Mouse (Mus musculus) right cerebral cortex, adult 18-20 months (tissue): ENCODE data around the gene Krtap28-13.

Experiments
- DNase-seq: peaks from one replicate; pipeline ENCODE4 v3.0.0; 2022; ENCODE audit warnings: mixed read lengths

The Krtap28-13 gene

DNA sequence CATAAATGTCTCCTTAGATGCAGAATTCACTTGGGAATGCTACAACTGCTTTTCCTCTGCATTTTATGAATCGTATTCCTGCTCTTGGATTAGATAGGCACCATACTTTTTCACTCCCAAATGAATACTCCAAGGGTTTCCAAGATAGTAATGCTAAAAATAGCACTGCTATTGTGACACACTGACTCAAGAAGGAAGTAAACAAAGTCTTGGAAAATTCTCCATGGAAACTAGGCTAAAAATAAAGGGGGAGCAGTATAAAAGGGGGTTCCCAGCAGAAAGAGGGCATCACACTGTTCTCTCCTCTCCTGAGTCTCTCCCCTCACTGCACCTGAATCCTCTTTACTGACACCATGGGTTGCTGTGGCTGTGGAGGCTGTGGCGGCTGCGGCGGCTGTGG lies at the start of gene Krtap28-13:
Krtap28-13 (plus strand) TSS at position 288 of the 400 bp plus-strand sequence.
- DNase-seq: no peak

DNA sequence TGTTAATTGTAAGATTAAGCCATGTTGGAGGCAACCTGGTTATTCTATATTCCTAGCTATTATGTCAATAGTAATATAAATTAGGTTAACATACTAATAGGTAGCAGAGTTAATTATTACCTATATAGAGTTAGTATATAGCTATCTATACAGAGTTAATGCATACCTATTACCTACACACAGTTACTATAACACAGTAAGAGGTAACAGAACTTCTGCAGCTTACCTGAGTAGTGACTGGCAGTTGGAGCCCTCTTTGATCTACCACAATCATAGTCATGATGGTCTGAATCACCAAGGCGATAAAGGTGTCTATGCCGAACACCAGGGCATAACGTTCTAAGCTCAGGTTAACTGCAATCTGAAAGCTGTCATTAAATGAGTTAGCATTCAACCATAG lies 46.3 kb upstream of the Krtap28-13 start:
- no peak for DNase-seq

DNA sequence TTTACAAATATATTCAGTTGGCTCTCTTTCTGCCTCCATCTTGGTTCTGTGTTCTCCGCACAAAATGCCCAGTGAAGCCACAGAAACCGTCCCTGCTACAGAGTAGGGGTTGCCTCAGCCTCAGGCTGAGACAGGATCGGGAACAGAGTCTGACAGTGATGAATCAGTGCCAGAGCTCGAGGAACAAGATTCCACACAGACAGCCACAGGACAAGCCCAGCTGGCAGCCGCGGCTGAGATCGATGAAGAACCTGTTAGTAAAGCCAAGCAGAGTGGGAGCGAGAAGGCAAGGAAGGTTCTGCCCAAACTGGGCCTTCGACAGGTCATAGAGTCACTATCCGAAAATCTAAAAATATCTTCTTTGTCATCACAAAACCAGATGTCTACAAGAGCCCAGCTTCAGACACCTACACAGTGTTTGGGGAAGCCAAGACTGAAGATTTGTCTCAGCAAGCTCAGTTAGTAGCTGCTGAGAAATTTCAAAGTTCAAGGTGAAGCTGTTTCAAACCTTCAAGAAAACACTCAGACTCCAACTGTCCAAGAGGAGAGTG lies 45.3 kb upstream of the Krtap28-13 start:
- DNase-seq: no peak

DNA sequence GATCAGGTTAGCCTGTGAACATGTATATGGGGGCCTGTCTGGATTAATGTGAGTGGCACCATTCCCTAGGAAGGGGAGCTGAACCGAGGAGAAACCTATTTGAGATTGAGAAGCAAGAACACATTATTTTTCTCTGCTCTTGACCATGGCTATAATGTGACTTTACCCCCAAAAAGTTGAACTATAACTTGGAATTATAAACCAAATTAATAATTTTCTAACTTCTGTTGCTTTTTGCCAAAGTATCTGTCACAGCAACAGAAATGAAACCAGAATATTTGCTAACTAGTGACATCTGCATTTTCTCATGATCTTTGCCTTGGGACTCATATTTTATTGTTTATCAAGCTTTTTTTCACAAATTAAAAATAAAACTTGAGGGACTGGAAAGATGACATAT lies 44.2 kb upstream of the Krtap28-13 start:
- no peak for DNase-seq

DNA sequence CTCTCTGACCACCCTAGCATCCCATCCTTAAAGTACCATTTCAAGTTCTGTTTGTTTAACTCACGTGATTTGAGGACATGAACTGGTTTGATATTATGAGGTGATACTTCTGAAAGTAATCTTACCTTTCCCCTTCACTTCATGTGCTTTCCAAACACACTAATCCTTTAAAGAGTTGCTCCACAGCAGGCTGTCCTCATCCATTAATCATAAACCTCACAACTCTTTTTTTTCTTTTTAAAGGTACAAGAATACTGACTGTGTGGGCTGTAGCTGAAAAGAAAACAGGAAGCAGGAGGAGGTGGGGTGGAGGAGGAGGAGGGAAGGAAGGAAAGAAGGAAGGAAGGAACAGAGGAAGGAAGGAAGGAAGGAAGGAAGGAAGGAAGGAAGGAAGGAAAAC lies 28.8 kb upstream of the Krtap28-13 start:
- no peak for DNase-seq

DNA sequence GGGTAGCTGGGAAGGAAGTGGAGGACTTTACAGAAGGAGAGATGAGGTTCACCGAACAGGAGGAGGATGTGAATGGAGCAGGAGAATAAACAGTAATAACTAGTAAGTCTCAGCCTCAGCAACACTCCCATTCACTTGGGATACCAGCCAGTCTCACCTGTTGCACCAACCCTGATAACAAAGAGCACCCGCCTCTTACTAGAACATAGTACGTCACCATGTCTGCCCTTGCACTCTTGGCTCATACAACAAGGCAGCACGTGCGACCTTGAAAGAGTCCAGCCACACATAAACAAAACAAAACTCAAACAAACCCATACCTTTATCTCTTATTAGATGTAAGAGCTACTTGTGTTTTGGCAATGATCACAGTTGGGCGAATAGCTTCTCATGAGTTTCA lies 28.2 kb upstream of the Krtap28-13 start:
- DNase-seq: no peak

DNA sequence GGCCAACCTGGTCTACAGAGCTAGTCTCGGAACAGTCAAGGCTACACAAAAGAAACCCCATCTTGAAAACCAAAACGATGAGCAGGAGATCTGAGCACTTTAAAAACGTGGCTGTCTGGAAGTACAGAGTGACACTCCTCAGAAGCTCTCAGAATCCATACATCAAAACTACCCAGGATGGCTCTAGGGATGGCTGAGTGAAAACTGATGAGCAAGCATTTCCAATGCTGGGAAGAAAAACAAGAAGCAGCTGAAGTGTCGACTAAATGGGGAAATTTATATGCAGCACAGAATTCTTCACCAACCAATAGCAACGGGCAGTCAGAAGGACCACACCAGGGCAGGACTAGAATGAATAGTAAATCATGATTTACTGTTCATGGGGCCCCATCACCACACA lies 26.2 kb upstream of the Krtap28-13 start:
- no peak for DNase-seq

DNA sequence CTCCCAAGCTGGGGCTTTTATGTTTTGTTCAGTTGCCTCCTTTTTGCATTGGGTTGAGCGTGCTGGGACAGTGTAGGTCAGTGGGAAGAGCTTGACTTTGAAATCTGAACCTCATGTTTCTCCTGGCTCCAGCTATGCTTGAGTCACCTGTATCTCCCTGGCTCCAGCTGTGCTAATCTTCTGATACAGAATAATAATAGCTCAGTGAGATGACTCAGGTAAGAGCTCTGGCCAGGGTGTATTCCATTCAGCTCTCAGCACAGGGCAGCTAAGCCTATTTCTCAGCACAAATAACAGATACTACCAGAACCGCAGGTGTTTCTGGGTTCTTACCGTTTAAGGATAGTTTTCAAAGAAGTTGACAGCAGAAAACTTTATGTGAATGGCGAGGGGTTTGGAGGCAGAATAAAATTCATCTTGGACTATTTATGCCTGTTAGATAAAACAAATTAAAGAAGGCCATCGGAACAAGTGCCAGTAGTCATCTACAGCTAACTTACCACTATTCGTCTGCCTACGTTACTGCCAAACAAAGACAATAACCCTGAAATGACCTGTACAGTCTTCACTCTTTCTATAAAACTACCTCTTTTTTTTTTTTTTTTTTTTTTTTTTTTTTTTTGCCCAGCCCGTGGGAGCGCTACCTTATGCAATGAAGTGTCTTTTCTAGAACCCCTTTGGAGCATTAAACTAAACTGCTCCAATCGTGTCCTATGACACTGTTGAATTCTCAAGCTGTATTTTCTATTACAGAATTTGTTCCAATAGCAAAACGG lies 23.6 kb upstream of the Krtap28-13 start:
- DNase-seq: no peak

DNA sequence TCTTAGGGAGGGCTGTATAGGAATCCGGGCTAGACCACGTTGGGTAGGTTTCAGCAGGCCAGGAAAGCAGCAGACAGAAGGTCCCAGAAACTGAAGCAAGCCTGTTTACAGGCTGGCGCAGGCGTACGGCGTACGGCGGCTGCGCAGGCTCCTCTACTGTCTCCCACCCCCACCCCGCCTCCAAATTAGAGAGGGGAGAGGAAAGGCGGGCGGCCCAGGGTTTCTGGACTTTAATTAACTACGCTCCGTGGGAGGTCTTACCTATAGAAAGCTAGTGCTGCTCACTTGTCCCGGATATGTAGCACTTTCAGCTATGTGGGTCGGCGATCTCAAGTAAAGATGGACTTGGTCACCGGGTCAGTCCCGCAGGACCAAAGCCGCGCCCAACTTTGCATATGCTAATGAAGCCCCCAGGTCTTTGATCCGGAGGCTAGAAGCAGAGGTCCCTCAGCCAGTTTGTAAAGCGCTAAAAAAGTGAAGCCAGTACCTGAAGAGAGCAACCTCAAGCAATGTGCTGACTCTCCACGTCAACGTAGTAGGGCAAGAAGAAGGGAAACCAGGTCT lies 22.5 kb upstream of the Krtap28-13 start, which contains the start of gene Slc19a3:
Slc19a3 (minus strand) TSS at position 340 of the 564 bp plus-strand sequence.
- peak; percentile 36 for DNase-seq

DNA sequence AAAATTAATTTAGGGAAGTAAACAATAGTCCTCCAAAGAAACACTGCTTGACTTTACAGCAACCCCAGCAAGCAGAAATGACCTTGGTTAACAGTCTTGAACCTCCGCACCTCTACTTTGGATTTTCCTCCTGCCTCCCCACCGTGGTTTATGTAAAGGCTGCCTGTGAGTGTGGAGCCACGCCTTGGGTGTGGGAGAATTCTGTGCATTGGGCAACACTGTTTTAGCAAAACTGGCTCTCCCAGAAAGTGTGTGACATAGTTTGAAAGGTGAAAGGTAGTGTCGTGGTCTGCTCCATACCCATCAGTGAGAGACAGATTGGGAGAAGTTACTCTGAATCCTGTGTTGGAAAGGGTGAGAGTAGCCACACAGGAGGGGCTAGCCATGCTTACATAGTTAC lies 21.6 kb upstream of the Krtap28-13 start:
- DNase-seq: no peak

DNA sequence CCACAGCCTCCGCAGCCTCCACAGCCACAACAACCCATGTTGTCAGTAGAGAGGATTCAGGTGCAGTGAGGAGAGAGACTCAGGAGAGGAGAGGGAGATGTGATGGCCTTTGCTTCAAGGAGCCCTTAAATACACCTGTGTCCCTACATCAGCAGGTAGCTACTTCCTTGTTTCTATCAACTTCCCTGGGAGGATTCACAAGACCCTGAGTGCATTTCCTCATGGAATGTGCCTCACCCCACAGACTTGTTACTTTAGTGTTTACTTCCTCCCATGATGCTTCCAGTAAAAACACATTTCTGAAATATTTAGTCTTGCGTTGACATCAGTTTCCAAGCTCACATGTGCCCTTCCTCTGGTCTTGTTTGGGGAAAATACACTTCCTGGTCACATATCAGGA lies 18.4 kb upstream of the Krtap28-13 start, which contains the start of gene Krtap28-10:
Krtap28-10 (minus strand) TSS at position 101 of the 400 bp plus-strand sequence.
- no peak for DNase-seq

DNA sequence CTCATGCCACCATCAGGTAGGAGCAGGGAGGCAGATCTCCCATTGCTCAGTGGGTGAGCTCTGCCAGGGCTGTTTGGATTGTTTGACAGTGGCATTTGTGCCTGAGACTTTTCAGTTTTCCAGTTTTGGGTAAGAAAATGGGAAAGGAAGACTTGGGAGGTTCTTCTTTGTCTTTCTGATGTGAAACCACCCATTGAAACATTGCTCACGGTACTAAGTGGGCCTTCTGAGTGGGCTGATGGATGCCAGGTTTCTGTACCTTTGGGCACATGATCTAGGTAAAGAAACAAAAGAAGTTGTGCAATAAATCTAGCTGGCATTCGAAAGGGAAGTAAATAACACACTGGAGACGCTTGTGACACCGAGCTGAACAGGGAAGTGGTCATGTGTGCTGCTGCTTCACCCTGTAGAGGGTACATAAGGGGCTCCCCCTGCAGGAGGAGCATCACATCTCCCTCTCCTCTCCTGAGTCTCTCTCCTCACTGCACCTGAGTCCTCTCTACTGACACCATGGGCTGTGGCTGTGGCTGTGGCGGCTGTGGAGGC lies 15.8 kb upstream of the Krtap28-13 start, which contains the start of gene Gm47969:
Gm47969 (plus strand) TSS at position 51 of the 546 bp plus-strand sequence.
- no peak for DNase-seq

DNA sequence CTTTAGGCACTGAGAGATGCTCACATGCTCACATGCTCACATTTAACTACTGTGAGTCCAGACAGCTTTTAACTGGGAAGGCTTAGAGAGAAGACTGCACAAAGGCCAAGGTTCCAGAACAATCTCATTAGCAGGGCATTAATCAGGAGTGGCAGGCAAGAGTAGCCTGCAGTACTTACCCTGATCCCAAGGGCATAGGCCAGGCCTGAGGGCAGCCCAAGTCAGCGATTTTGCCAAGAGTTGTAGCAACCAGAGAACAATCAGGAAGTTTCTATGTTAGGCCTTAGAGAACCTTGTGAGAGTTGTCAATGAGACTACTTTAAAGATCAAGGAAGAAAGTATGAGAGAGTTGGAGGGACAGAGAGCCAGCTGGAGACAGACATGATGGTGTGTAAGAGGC lies 2.2 kb upstream of the Krtap28-13 start:
- DNase-seq: no peak

DNA sequence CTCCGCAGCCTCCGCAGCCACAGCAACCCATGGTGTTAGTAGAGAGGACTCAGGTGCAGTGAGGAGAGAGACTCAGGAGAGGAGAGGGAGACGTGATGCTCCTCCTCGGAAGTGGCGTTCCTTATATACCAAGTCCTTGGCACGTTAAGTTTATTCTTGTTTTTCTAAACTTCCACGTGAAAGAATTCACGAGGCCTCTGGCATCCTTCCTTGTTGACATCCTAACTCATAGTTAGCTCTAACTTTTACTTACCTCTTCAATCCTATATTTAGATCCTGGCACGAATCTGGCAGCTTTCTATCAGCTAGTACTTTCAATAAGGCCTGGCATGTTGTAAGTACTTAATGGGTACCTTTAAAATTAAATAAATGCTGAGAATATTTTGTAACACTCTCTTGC lies 1.5 kb upstream of the Krtap28-13 start, which contains the start of gene A030005K14Rik:
A030005K14Rik (minus strand) TSS at position 101 of the 400 bp plus-strand sequence.
- no peak for DNase-seq

DNA sequence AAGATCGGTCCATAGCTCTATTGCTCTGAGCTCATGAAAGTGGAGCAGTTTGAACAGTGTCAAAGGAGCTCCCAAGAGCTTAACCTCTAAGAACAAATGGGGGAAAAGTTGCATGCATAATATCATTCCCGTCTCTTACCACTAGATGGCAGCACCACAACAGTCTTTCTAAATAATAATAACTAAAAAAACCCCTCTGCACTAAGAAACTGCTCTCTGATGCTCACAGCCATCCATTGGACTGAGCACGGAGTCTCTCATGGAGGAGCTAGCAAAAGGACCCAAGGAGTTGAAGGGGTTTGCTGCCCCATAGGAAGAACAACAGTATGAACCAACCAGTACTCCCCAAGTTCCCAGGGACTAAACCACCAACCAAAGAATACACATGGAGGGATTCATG lies 4.1 kb downstream of the Krtap28-13 start:
- DNase-seq: no peak

DNA sequence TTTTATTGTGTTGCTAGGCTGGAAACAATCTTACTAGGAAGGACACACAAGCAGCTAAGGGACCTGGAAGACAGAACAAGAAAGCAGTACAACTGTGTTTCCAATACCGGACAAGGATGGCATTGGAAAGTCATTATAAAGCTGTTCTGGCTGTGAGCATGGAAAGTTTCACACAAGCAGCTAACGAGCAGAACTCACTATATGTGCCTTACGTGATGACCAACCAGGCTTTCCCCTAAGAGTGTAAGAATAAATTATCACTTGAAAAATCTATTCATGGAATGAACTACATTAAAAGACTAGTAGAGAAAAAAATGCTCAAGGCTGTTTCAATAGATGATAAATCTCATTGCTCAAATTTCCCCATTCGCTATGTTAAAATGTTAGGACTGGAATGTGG lies 5.8 kb downstream of the Krtap28-13 start:
- DNase-seq: no peak

DNA sequence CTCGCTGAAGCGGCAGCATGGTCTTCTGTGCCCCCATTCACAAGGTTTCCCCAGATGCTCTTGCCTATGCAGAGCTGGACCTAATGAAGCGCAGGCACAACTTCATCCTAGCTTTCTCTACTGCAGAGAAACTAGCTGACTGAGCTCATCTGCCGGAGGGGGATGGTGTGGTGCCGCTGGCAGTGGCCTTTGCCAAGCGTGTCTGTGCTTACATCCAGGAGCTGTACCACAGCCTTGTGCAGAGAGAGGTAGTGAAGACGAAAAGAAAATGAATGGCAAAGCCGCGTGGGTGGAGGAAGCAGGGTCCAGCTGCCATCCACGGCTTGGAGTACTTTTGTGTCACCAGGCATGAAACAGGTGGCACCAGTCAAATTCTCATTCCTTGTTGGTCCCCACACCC lies 6.5 kb downstream of the Krtap28-13 start:
- peak; percentile 10 for DNase-seq

DNA sequence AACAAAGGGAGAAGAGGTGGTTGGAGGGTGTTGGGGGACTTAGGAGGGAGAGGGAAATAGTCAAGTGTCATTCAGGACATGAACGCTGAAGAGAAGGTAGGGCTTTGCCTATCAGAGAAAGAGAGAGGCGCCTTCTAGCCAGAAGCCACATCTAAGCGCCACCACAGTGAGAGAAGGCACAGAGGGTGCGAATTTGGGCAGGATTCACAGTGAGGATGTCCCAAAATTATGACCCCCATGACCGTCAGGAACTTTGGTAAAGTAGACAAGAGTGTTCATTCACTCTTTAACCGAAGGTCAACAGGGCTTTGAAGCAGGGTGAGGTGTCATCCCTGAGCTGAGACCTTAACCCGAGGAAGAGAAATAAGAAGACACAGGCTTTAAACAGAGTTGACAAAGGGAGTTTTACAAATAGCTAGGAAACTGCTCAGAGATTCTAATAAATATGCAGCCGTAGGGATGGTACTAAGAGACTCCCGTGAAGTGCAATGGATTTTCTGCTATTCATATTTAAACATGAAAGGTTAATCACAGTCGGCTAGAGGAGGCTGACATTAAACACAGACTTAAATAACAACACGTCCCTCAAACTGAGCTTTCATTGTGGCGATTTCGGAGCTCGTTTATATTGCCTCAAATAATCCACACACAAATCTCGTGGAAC lies 14.9 kb downstream of the Krtap28-13 start:
- DNase-seq: no peak

DNA sequence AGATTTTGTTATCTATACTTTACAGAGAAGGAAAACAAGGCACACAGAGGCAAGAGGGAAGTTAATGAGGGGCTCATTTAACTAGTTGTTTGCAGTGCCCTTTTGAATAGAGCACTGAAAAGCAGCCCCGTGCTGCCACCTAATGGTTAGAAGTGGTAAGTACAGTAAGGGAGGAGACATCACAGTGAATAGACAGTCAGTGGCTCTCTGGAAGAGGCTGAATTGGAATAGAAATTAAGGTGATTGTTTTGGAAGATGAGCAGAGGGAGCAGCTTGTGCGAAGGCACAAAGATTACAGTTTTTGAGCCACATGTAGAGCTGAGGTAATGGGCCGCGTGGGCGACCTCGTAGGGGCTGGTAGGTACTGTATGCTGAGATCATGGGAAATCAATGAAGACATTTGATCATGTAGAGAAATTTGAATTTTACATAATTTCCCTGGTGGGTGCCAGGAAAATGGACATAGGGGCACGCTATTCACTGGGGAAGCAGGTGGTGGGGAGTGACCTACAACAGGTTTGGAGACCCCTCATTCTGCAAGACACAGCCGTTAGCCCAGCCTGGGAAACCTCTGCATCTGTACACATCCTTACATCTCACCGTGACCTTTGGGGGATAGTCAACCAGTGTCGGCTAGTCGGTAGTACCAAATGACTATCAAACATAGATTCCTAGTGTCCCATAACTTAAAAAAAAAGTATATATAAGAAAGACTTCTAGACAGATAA lies 15.6 kb downstream of the Krtap28-13 start:
- DNase-seq: peak; percentile 20

DNA sequence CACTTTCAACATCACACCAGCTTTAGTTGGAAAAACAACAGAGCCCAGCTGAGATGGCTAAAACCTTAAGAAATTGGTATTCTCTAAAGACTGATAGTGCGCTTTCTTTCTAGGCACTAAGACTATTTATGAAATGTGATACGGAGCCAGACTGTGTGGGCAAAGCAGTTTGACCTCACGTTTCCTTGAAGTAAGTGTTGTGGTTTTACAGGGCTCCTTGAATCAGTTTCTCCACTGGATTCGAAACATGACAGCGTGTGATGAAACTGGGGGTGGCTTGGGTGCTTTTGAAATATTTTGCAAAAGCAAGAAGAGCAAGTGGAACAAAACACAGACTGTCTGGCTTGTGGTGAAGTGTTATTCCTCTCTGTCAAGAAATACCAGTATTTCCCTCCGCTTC lies 16.3 kb downstream of the Krtap28-13 start:
- DNase-seq: peak; percentile 6

DNA sequence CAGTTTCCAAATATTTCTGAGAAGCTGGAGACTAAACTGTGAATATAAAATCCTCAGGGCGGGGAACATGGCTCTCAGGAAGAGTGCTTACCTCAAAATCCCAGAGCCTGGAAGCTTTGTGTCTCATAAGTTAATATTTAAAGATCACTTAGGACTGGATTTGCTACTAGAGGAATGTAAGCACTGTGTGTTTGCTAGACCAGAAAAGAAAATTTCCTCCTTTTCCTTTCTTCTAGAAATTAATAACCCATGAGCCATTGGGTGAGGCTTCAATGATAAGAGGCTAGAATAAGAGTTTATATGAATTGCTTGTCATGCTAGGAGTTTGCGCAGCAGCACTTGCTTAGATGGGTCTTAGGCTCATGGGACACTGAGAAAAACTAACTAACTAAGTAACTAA lies 24.1 kb downstream of the Krtap28-13 start:
- DNase-seq: no peak

DNA sequence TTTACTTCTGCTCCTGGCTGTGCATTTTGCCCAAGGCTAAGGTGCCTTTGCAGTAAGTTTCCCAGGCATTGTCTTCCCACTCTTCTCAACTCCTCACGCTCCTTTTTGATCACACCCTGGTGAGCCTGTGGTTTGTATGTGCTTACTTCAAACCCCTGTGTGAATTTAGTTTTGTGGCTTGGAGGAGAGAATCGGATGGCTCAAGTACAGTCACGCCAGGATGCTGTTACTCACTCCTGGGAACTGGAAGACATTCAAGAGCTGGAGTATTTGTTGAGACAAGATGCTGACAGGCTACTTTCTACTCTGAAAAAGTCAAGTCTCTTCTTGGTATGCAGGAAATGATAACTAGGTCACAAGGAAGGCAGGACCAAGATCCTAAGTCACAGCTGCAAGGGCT lies 30.5 kb downstream of the Krtap28-13 start:
- no peak for DNase-seq
